Mouse (Mus musculus) embryonic stem cell, embryonic (primary cell): ENCODE measurements at regions not wholly inside any gene's neighbourhood (a gene's known extent, or its start where the extent isn't known, plus 50 kb on each side); places are given as distances from the start of the nearest gene placed in this dataset.

Experiments used
- CTCF ChIA-PET, 4 experiments: fragments of 300-600 bp in 2 of 4; fragments of 350-600 bp in 2 of 4; sonication (Branson Sonifier 250); formaldehyde crosslinking; loops; one replicate each; lab custom pipeline; 2022; ENCODE audit warnings: inconsistent platforms in 2 of 4; lab: Charles Lee
- POLR2A ChIA-PET, 4 experiments: fragments of 300-600 bp in 2 of 4; fragments of 350-600 bp in 2 of 4; sonication (Branson Sonifier 250); formaldehyde crosslinking; loops; one replicate each; lab custom pipeline; 2022; ENCODE audit warnings: antibody characterized with exemption in 4 of 4, inconsistent platforms in 1 of 4; lab: Charles Lee

DNA sequence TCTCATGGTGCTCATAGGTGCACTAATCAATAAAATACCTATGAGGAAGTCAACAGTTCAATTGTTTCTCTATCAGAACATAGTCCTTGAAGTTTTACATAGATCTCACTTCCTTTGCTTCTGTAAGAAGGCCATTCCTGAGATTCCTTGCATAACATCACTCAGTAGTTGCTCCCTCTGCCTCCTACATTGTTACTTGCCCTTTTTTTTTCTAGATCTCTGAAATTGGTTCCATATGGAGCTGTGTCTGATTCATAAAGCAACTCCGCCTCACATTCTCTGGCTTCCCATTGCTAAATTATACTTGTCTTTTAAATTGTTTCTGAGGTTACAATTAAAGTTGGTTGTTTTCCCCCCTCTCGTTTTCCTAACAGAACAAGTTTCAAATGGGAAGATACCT lies 1000.7 kb downstream of the Ttll7 start:
- ChIA-PET POLR2A (no interaction called here), CTCF (no interaction called here)

DNA sequence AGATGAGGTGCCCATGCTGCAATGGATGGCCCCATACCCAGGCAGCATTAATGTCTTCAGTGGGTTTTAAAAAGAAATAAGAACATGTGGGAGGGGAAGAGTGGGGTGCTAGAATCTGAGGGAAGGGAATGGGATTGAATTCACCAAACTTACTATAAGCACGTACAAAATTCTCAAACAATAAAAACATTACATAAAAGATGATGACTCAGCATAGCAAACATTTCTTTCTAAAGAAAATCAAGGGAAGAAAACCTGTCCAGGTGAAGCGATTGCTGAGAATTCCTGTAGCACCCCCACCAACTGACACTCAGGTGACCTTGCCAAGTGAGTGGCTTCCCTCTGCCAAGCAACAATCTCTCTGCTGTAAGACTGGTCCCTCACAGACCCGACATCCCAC lies 989.2 kb downstream of the Ttll7 start:
- POLR2A ChIA-PET, result no interaction called here
- CTCF ChIA-PET, result no interaction called here

DNA sequence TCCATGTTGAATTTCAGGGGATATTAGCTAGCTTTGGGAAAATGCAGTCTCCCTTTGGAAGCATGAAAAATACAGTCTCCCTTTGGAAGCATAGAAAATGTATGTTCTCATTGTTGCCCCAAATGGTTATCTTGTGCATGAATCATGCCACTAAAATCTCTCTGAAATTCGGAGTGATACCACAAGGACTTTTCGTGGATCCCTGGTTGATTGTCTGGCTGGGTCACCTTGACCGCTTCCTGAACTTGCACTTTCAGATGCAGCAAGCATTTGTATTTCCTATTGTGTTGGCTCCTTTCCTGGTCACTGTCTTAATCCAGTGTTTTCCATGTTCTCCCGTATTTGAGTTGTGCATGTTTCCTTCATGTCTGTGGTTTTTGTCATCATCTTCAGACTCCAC lies 986.6 kb downstream of the Ttll7 start:
- POLR2A ChIA-PET, result no interaction called here
- CTCF ChIA-PET, result no interaction called here

DNA sequence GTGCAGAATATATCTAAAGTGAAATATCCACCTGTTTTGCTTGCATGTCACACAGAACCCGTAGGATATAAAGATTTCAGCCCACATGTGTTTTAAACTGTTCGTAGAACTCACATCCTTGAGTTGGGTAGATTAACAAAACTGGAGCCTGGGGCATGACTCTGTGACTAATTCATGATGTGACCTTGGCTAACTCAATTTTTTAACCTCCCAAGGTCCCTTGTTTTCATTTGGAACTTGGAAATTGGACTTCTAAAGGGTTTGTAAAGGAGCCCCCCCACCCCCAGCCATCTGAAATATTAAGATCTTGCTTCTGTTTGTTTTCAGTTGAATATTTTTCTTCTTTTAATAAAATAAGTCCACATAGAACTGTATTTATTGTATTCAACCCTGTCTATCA lies 983.5 kb downstream of the Ttll7 start:
- POLR2A ChIA-PET, result no interaction called here
- CTCF ChIA-PET, result no interaction called here

DNA sequence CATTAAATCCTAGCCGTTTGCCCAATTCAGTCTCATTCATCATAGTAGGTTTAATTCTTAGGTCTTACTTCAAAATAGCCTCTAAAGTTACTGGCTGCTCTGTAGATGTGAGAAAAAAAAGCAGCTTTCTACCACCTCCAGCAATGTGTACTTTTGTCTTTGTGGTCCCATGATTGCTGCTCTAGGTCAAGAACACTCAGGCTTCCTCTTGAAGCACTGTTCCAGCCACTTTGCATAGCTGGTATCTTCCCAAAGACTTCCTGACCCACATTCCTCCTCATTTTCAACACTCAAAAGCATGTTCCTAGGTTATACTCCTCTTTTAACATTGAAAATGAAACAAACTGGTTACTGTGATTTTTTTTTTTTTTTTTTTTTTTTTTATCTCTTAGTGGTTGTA lies 973.2 kb downstream of the Ttll7 start:
- CTCF ChIA-PET, result no interaction called here
- POLR2A ChIA-PET, result interaction anchor here in 1 of 4 experiments (0.7 kb wide), 1 partner anchor 577 kb away, joined by 7 read pairs; no protein-coding TSS in a partner anchor

DNA sequence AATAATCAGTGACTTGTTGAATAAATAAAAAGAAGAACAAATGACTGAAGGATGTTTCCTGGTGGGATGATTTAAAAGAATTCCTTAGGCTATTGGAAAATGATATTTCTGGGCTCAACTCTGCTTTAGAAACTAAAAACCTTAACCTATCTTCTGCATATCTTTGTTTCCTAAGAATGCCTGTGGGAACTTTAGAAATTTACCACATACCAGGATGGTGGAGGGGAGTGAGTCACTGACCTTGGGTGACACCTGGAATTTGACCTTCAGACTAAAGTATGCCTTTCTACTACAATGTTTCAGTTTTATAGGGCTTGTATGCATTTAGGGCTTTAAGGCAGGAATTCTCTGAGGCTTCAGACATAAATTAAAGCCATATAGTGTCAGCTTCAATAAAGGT lies 972.3 kb downstream of the Ttll7 start:
- ChIA-PET CTCF (no interaction called here), POLR2A (no interaction called here)

DNA sequence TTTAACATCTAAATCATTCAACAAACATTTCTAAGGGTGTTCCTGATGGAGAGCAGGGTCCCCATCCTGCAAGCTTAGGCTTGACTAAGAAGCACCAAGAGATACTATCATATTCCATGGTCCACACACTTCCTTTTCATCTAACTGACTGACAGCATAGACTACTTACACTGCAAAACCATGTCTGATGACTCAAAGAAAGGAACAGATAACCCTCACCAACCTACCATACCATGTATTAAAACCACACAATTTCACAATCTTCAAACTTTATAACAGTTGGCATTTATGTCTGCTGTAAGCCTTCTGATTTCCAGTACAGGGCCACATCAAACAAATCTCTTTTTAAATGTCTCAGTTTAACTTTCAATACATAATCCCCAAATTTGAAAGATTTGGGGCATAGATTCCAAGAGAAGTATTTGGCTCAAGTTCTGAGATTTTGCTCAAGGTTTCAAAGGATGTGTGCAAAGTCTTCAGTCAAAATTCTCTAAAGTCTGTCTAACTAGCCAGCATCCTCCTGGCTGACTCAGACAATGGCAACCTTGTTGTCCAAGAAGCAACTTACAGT lies 962.0 kb downstream of the Ttll7 start:
- POLR2A ChIA-PET, result no interaction called here
- CTCF ChIA-PET, result no interaction called here

DNA sequence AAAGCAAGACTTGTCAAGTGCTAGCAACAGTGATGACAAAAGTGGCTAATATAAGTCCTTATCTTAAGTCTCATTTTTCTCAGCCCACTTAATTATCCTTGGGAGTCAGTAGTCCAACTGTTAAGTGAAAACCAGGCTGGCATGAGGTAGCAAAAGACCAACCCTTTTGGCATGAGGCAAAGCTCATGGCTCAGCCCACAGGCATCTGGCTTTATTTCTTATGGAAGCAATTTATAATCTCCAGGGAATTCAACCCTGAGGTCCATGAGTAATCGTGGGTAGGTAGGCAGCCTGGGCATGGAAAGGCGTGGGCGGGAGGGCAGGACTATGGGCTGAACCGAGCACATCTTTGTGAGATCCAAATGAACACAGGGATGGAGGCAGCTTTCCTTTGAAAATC lies 950.4 kb downstream of the Ttll7 start:
- ChIA-PET CTCF (no interaction called here), POLR2A (no interaction called here)

DNA sequence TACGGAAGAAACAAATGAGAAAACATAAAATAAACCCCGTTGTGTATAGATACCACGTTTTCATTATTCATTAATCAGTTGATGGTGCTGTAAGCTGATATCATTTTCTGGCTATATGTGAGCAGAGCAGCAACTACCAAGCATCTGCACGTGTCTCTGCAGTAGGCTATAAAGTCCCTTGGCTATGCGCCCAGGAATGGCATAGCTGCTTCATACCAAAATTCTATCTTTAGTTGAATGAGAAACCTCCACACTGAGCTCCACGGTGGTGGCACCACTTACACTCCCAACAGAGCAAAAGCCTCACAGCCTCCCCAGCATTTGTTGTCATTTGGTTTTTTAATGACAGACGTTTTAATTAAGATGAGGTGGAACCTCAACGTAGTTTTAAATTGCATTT lies 944.4 kb downstream of the Ttll7 start:
- ChIA-PET POLR2A (no interaction called here), CTCF (no interaction called here)

DNA sequence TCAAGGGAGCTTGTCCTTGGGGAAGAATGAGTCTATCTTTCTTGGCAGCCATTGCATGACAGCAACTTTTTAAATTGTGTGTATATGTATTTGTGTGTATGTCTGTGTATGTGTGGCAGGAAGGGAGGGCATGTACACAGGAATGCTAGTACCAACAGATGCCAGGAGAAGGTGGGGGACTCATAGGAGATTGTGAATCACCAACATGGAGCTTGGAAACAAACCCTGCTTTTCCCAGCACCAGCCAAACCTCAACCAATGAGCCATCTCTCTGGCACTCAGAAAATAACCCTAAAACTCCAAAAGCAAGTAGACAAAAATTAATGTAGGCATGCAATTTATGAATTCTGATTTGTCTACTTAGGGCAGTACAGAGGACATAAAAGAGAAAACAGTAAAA lies 942.9 kb downstream of the Ttll7 start:
- ChIA-PET CTCF (no interaction called here), POLR2A (no interaction called here)

DNA sequence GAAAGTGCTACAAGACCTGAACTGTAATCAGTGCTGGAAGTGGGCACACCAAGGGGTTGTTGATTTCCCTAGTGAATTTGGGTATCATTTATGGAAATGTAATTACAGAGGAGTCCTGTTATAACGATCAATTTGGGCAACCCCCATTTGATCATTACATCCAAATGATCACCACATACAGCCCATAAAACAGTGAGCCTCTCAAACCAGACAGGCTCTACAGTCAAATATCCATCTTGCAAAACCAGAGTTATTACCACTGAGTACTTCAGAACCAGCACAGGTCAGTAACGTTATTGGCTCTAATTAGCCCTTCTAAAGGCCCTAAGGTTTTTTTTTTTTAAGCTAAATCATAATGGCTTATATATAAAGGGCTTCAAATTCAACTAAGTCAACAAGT lies 934.4 kb downstream of the Ttll7 start:
- CTCF ChIA-PET, result no interaction called here
- POLR2A ChIA-PET, result interaction anchor here in 1 of 4 experiments (0.6 kb wide), 1 partner anchor 579 kb away, joined by 3 read pairs; no protein-coding TSS in a partner anchor

DNA sequence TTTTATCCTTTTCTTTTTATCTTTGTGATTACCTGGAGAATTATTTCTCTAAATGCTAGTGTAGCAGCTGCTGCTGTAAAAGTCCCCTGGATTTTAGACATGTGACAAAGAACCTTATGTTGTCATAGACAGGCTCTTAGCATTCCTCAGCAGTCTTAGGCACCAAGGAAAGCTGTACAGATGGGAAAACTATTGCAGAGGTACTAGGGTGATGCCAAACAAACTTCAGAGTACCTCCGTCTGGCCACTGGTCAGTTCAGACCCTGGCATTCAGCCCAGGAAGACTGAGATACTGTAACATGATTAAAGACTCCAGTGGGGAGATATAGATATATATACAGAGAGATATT lies 898.6 kb downstream of the Ttll7 start:
- ChIA-PET CTCF (no interaction called here), POLR2A (no interaction called here)

DNA sequence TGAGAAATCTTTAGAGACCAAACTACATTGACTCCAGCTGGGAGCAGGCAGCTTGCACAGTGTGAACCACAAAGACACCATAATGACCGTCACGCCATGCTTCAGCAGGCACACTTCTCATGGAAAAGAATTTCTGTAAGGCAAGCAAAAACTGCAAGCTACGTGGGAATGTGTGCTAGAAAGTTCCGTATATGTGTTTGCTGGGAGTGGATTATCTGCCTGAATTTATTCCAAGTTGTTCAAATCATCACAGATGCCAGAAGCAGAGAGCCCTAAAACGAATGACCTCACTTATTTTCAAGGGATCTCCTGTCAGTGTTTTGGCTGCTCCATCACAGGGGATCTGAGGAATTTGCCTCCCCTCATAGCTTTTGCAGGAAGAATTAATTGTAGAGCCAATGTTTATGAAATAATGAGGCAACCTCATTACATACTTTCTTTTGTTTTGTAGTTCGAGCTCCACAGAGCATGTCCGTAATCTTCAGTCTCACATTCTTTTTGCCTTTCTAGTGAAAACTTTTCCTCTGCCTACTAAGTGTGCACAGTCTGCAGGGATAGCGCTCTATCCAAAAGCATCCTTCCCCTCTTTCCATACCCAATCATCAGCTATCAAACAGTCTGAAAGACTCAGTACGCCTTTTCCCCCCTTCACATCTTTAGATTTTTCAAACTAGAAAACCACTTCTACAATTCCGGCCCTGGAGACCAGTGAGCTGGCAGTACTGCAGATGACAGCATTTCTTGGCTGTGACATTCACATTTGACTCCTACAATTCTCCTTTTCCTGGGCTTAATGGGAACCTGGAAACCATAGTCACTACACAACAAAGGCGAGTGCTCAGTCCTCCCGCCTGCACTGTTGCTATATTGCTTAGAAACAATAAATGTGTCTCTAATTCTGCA lies 898.0 kb downstream of the Ttll7 start:
- POLR2A ChIA-PET, result interaction anchor here in 1 of 4 experiments (0.7 kb wide), 1 partner anchor 950 kb away, joined by 3 read pairs; no protein-coding TSS in a partner anchor
- CTCF ChIA-PET, result interaction anchor here in 1 of 4 experiments (0.6 kb wide), 1 partner anchor 640 kb away, joined by 3 read pairs; no protein-coding TSS in a partner anchor

DNA sequence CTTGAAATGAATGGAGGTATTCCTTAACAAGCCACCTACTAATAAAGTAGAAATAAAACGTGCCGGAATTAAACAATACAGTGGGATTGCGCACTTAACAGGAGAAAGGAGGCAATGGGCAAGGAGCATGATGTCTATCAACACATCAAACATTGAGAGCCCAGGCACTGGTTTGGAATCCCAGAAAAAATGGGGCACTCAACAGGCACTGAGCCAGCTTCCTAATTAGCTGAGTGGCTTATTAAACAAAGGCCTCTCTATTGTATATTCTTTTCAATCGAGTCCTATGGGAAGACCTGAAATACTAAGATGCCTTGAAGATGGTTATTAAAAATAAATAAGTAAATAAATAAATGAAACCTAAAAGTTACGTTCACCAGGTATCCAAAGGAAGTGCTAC lies 897.3 kb downstream of the Ttll7 start:
- CTCF ChIA-PET, result no interaction called here
- POLR2A ChIA-PET, result no interaction called here

DNA sequence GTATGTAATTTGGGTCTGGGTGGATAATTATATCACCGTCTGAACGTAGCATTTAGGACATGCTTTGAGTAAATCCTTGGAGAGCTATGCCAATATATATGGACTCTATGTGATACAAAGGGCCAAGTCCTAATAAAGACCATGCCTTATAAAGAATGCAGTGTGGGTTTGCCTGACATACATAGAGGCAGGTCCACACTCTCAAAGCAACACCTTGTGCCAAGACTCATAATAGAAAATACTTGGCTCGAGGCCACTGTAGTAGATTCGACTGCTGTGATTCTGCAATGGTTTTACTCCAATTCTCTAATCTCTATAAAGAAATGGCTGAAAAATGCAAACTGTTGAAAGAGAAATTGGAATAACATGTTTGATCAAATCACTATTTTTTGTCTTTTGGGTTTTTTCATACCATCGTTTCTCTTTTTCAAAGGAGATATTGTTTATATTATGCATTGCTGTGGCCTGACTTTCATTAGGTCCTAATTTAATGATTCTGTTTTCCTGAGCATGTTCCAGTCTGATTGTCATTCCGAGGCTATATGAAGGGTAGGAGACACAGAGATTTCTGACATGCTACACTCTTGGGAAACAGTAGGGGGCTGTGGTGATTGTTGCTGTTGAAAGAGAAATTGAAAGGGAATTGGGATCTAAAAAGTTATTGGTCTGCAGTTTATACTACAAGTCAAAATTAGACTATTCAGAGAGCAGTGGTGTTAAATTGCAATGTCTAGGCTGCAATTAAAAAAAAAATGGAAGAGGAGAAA lies 884.7 kb downstream of the Ttll7 start:
- CTCF ChIA-PET, result no interaction called here
- POLR2A ChIA-PET, result no interaction called here

DNA sequence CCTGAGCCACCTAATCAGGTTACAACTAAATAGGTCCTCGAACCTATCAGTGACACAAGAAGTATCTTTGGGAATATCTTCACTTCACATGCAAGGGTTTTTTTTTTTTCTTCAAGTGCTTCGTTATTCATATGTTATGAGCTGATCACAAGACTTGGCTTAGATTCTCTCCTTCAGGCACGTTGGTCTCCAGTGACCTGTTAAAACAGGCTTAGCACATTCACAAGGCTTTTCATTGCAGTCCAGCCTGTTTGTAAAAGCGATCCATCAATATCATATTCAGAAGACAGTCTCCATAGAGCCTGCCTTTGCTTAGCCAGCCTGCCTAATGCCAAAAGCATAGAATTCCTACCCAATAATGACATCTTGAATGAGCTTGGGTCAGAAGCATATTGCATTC lies 864.2 kb downstream of the Ttll7 start:
- ChIA-PET CTCF (no interaction called here), POLR2A (interaction anchor here in 1 of 4 experiments (0.7 kb wide), 1 partner anchor 405 kb away, joined by 3 read pairs; no protein-coding TSS in a partner anchor)

DNA sequence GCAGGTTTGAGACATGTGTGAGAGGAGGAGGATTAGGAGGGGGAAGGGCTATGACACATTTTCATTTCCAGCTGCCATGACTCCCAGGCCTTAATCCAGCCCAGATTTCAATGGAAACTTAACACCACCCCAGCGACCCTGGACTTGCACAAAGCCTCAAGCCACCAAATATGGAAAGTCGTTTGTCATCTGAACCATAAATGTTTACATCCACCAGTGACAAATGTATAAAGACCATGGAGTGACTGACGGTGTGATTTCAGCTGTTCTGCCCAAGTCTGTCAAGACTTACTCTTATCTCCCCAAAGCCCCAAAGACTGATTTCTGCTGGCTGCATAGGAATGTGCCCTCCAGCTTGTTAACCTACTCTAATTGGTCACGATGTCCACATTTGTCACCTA lies 855.2 kb downstream of the Ttll7 start:
- ChIA-PET POLR2A (no interaction called here), CTCF (no interaction called here)

DNA sequence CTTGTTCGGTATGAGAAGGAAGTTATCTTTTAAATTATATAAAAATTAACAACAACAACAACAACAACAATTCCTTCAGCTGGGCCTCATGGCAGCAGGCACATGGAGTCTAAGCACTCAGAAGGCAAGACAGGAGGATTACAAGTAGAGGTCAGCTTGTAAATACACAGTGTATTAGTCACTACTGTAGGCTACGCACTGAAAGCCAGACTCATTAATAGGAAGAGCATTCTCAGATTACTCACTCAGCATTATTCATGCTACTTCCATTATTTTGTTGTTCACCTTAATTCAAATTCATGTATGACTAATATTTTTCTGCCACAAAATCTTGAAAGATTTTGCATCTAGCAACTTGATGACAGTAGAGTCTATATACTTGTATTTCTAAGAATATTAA lies 831.6 kb downstream of the Ttll7 start:
- POLR2A ChIA-PET, result interaction anchor here in 1 of 4 experiments (0.6 kb wide), 1 partner anchor 15 kb away, joined by 3 read pairs; no protein-coding TSS in a partner anchor
- CTCF ChIA-PET, result no interaction called here

DNA sequence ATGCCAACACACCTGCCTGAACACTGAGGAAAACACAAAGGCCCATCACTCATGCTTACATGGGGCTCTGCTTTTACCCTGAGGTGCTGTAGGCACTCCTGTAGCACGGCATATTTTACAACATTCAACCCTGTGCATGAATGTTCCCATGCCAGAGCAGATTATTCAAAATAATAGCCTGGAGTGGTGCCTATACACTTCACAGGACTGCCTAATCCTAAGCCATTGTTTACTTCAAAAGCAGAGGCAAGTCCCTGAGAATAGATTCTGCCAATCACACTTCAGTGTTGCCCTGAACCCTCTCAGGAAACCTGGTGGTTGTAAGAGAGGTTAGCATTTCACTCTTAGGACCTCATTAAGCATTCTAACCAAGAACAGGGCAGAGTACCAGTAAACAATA lies 828.1 kb downstream of the Ttll7 start:
- CTCF ChIA-PET, result no interaction called here
- POLR2A ChIA-PET, result no interaction called here

DNA sequence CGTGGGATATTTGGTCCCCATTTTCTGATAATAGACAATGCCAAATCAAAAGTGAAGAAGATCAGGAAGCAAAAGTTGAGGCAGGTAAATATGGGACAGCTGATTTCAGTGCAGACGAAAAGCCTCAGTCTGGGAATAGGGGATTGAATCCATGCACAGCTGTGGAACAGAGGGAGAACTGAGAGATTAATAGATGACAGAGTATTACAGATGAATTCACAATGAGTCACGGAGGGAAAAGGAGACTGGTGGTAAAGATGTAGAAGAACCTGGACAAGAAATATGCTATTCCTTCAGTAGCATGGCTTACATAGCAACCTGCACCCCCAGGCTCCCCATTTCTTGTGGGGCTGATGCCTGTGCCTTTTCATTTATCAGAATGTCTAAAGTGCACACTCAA lies 810.4 kb downstream of the Ttll7 start:
- POLR2A ChIA-PET, result no interaction called here
- CTCF ChIA-PET, result no interaction called here
